Mouse (Mus musculus) NIH3T3 (cell line): ENCODE data around the gene Lrrc20.

Experiments
- DNase-seq: peaks from one replicate; pipeline ENCODE4 v3.0.0-alpha.2; 2012; ENCODE audit warnings: low read depth

Lrrc20 gene

GRCm38 (mm10) chr10:61517296-61518071, 41.9 kb downstream of the Lrrc20 start:
- DNase-seq: no peak

GRCm38 (mm10) chr10:61518320-61518719, 42.7 kb downstream of the Lrrc20 start:
- DNase-seq: no peak

- DNase-seq: no peak
Observed at GRCm38 (mm10) chr10:61519491-61519890, 43.9 kb downstream of the Lrrc20 start.

GRCm38 (mm10) chr10:61520714-61521113, 45.1 kb downstream of the Lrrc20 start:
- DNase-seq: no peak

- no peak for DNase-seq
Observed at GRCm38 (mm10) chr10:61530936-61531335, 55.3 kb downstream of the Lrrc20 start.

- no peak for DNase-seq
Observed at GRCm38 (mm10) chr10:61533285-61533684, 57.7 kb downstream of the Lrrc20 start.

- DNase-seq: no peak
Observed at GRCm38 (mm10) chr10:61534371-61535101, 58.9 kb downstream of the Lrrc20 start.

- no peak for DNase-seq
Observed at GRCm38 (mm10) chr10:61535441-61535840, 59.8 kb downstream of the Lrrc20 start.

- peak; percentile 34 for DNase-seq
Observed at GRCm38 (mm10) chr10:61536130-61537035, 60.8 kb downstream of the Lrrc20 start.

GRCm38 (mm10) chr10:61537036-61537380, 61.4 kb downstream of the Lrrc20 start:
- DNase-seq: peak; percentile 17

- no peak for DNase-seq
Observed at GRCm38 (mm10) chr10:61538446-61538845, 62.8 kb downstream of the Lrrc20 start.

- no peak for DNase-seq
Observed at GRCm38 (mm10) chr10:61544127-61544862, 68.7 kb downstream of the Lrrc20 start.

- DNase-seq: no peak
Observed at GRCm38 (mm10) chr10:61544863-61545240, 69.3 kb downstream of the Lrrc20 start.

- DNase-seq: no peak
Observed at GRCm38 (mm10) chr10:61550106-61550505, 74.5 kb downstream of the Lrrc20 start.

GRCm38 (mm10) chr10:61555155-61555554, 79.6 kb downstream of the Lrrc20 start:
- peak; percentile 70 for DNase-seq

GRCm38 (mm10) chr10:61558631-61559030, 83.0 kb downstream of the Lrrc20 start:
- DNase-seq: no peak

- DNase-seq: no peak
Observed at GRCm38 (mm10) chr10:61559544-61559943, 83.9 kb downstream of the Lrrc20 start.

- DNase-seq: no peak
Observed at GRCm38 (mm10) chr10:61563550-61563949, 87.9 kb downstream of the Lrrc20 start.

- DNase-seq: no peak
Observed at GRCm38 (mm10) chr10:61564408-61564807, 88.8 kb downstream of the Lrrc20 start.

- DNase-seq: peak; percentile 69
Observed at GRCm38 (mm10) chr10:61570181-61570580, 94.6 kb downstream of the Lrrc20 start.

GRCm38 (mm10) chr10:61572126-61572525, 96.5 kb downstream of the Lrrc20 start:
- peak; percentile 32 for DNase-seq
